Mouse (Mus musculus) heart, embryonic 13.5 days (tissue): Measurements from ENCODE around the gene Tgoln1. TPM values are rescaled to one million over a fixed set of nuclear protein-coding genes. Genes with fewer than 3 reads are reported as not detected.

Experiments
- ATAC-seq: fragments of 200-750 bp; cut with Nextera tagmentation; 2 replicates; pipeline ENCODE4 v1.8.0; 2017; ENCODE audit warnings: moderate TSS enrichment; ENCODE audit not compliant: insufficient number of reproducible peaks, low FRiP score, low TSS enrichment; ENCODE audit errors: extremely low read depth
- H3K27ac ChIP-seq: fragments of 300-500 bp; sonication (generic); replicated peaks from 2 replicates; pipeline ENCODE4 v1.5.1; 2015; ENCODE audit warnings: moderate library complexity, mild to moderate bottlenecking, inconsistent platforms
- H3K27me3 ChIP-seq: fragments of 300-500 bp; sonication (generic); replicated peaks from 2 replicates; pipeline ENCODE4 v1.6.1; 2015; ENCODE audit warnings: mild to moderate bottlenecking, inconsistent platforms
- H3K36me3 ChIP-seq: fragments of 300-500 bp; sonication (generic); 2 replicates; pipeline ENCODE4 v1.6.1; 2015; ENCODE audit warnings: mild to moderate bottlenecking, inconsistent platforms
- H3K4me1 ChIP-seq: fragments of 300-500 bp; sonication (generic); 2 replicates; pipeline ENCODE4 v1.6.1; 2015; ENCODE audit warnings: inconsistent platforms
- H3K4me2 ChIP-seq: fragments of 300-500 bp; sonication (generic); 2 replicates; pipeline ENCODE4 v1.6.1; 2015; ENCODE audit warnings: inconsistent platforms, mild to moderate bottlenecking, moderate library complexity
- H3K4me3 ChIP-seq: fragments of 300-500 bp; sonication (generic); 2 replicates; pipeline ENCODE4 v1.5.1; 2015; ENCODE audit warnings: moderate library complexity, mild to moderate bottlenecking, inconsistent platforms
- H3K9ac ChIP-seq: fragments of 300-500 bp; sonication (generic); 2 replicates; pipeline ENCODE4 v1.6.1; 2015; ENCODE audit warnings: inconsistent platforms, mild to moderate bottlenecking, moderate library complexity
- H3K9me3 ChIP-seq: fragments of 300-500 bp; sonication (generic); 2 replicates; pipeline ENCODE4 v1.6.1; 2016; ENCODE audit warnings: inconsistent platforms
- WGBS: fragments of 180-500 bp; shearing (Covaris S2); methylation state at CpG from one replicate; pipeline ENCODE4 v1.1.7; 2015; ENCODE audit warnings: mixed read lengths; 5-methylcytosine and 5-hydroxymethylcytosine counted together
- polyA plus RNA-seq: library from polyadenylated mRNA; unstranded; fragments of >200 nt; fragmentation: Nextera tagmentation; extraction: Ambion mirVana; gene quantifications from 2 replicates; pipeline ENCODE4 v1.2.1, GENCODE M21; 2015

Tgoln1 gene
- polyA plus RNA-seq, result 21.5 and 24.0 TPM in 2 replicates

DNA sequence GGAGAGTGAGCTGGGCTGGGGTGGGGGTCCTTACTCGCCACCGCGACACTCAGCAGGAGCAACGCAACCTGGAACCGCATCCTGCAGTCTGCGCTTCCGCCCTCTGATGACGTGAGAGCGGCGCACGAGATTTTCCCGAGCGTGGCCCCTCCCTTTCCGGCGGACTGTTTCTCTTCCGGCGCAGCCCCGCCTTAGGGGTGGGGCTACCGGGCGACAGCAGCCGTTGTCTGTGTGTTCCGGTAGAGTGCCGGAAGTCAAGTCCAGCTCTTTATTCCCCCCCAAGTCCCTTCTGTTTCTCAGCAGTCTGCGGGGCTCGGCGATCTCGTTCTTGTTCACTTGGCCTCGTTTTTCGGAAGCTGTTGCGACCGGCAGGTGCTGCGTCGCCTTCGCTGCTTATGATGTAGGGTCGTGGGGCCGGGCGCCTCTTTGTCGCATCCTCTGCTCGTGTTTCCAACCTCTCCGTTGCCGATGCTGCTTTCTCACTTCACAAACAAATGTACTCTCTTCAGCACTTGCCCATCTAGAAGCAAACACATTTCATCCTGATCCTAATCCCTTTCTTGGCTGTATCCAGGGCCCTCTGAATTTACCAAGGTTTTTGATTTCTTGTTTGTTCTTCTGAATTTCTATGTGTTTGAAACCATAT lies at the start of gene Tgoln1:
Gene Tgoln1, minus strand, starts transcription at position 358 of the 646 bp plus-strand sequence.
- Histone ChIP-seq H3K27me3 (no peaks in the 10 kb centered on the region), H3K4me3 (peak within 1 kb of the TSS; percentile 88), H3K9me3 (no peaks in the 10 kb centered on the region), H3K36me3 (peaks cover 27% of the 10 kb centered on the region), H3K9ac (peak within 1 kb of the TSS; percentile 89), H3K27ac (peak within 1 kb of the TSS; percentile 88), H3K4me1 (peaks cover 33% of the 10 kb centered on the region), H3K4me2 (peak within 1 kb of the TSS; percentile 99)
- peak; percentile 91 for ATAC-seq
- 0% methylated on average over 41 of the region's 41 CpGs for WGBS

DNA sequence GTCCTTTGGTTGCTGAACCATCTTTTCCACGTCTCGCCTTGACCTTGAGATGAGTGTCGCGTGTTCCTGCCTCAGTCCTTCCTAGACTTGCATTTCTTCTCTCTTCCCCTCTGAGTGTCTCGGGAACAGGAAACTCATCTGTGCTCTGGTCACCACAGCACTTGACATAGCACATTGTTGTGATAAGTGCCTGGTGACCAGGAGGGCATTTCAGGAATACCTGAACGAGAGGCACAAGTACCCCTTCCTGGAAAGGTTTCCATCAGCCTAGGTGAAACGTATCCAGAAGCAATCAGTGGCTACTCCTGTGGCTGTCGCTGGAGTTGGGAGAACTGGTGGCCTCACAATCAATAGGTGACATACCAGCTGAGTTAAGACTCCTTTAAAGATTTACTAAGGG lies 47.5 kb upstream of the Tgoln1 start:
- Histone ChIP-seq H3K4me3 (no peak overlapping the region), H3K4me2 (peak overlapping the region; percentile 48), H3K9me3 (no peaks in the 10 kb centered on the region), H3K27ac (peak overlapping the region; percentile 82), H3K4me1 (peaks cover 71% of the 10 kb centered on the region), H3K27me3 (no peaks in the 10 kb centered on the region), H3K36me3 (no peaks in the 10 kb centered on the region), H3K9ac (peak overlapping the region; percentile 65; the same call in 1 of the 2 replicates)
- ATAC-seq, result no peak
- 19% methylated on average over 8 of the region's 8 CpGs for WGBS

- H3K9ac ChIP-seq, result peak overlapping the region; percentile 33
- H3K4me1 ChIP-seq, result peaks cover 68% of the 10 kb centered on the region
- peak overlapping the region; percentile 24; the same call in 1 of the 2 replicates for H3K4me2 ChIP-seq
- WGBS, result 4% methylated on average over 1 of the region's 1 CpGs
- 0 out of 2 replicates have a peak, but pooled peaks have one; percentile 14 for ATAC-seq
- peak overlapping the region; percentile 82 for H3K27ac ChIP-seq
- H3K9me3 ChIP-seq, result no peaks in the 10 kb centered on the region
- H3K36me3 ChIP-seq, result no peaks in the 10 kb centered on the region
- H3K27me3 ChIP-seq, result no peaks in the 10 kb centered on the region
- H3K4me3 ChIP-seq, result no peak overlapping the region
Measured at GRCm38 (mm10) chr6:72663000-72663399, 46.2 kb upstream of the Tgoln1 start.

DNA sequence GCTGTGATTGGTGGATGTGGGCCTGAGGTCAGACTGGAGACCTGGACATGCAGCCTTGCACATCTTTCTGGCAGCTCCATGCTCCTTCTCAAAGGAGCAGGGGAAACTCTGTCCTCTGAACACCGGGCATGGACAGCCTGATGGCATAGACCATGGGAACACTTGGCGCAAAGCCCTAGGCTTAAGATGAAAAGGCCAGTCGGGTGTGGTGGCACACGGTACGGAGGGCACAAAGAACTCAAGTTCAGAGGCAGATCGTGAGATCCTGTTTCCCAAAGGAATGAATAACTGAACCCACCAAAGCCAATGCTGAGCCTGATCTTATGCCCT lies 43.6 kb upstream of the Tgoln1 start:
- H3K4me3 ChIP-seq, result no peak overlapping the region
- no peaks in the 10 kb centered on the region for H3K27me3 ChIP-seq
- peak overlapping the region; percentile 70 for H3K27ac ChIP-seq
- no peak for ATAC-seq
- no peaks in the 10 kb centered on the region for H3K9me3 ChIP-seq
- peaks cover 74% of the 10 kb centered on the region for H3K4me1 ChIP-seq
- no peaks in the 10 kb centered on the region for H3K36me3 ChIP-seq
- H3K9ac ChIP-seq, result no peak overlapping the region
- WGBS, result 75% methylated on average over 6 of the region's 6 CpGs
- H3K4me2 ChIP-seq, result 0 out of 2 replicates have a peak overlapping the region, but pooled peaks have one; percentile 6

- Histone ChIP-seq H3K4me1 (peaks cover 75% of the 10 kb centered on the region), H3K36me3 (no peaks in the 10 kb centered on the region), H3K4me2 (0 out of 2 replicates have a peak overlapping the region, but pooled peaks have one; percentile 6), H3K4me3 (no peak overlapping the region), H3K9me3 (no peaks in the 10 kb centered on the region), H3K9ac (no peak overlapping the region), H3K27me3 (no peaks in the 10 kb centered on the region), H3K27ac (peak overlapping the region; percentile 70)
- 0 out of 2 replicates have a peak, but pooled peaks have one; percentile 18 for ATAC-seq
- WGBS, result 42% methylated on average over 8 of the region's 8 CpGs
Measured at GRCm38 (mm10) chr6:72659717-72660390, 43.1 kb upstream of the Tgoln1 start.

DNA sequence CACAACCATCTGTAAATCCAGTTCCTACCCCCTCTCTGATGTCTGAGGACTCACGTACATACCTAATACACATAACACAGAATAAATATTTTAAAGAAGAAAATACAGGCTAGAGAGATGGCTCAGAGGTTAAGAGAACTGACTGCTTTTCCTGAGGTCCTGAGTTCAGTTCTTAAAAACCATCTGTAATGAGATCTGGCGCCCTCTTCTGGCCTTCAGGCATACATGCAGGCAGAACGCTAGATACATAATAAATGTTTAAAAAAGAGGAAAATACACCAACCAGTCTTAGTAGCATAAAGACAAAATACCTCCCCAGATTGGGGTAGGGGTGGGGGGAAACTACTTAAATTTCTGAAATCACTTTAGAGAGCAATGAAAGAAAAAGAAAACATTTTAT lies 41.2 kb upstream of the Tgoln1 start:
- Histone ChIP-seq H3K4me2 (no peak overlapping the region), H3K27ac (no peak overlapping the region), H3K27me3 (no peaks in the 10 kb centered on the region), H3K9me3 (no peaks in the 10 kb centered on the region), H3K36me3 (no peaks in the 10 kb centered on the region), H3K4me1 (peaks cover 72% of the 10 kb centered on the region), H3K9ac (no peak overlapping the region), H3K4me3 (no peak overlapping the region)
- 51% methylated on average over 3 of the region's 3 CpGs for WGBS
- ATAC-seq, result no peak

GRCm38 (mm10) chr6:72656053-72656442 lies 39.2 kb upstream of the Tgoln1 start:
- Histone ChIP-seq H3K4me1 (peaks cover 58% of the 10 kb centered on the region), H3K4me2 (peak overlapping the region; percentile 69), H3K9me3 (no peaks in the 10 kb centered on the region), H3K9ac (no peak overlapping the region), H3K27ac (peak overlapping the region; percentile 88), H3K27me3 (no peaks in the 10 kb centered on the region), H3K4me3 (no peak overlapping the region; the same call in 1 of the 2 replicates), H3K36me3 (no peaks in the 10 kb centered on the region)
- WGBS, result 82% methylated on average over 7 of the region's 7 CpGs
- ATAC-seq, result no peak

DNA sequence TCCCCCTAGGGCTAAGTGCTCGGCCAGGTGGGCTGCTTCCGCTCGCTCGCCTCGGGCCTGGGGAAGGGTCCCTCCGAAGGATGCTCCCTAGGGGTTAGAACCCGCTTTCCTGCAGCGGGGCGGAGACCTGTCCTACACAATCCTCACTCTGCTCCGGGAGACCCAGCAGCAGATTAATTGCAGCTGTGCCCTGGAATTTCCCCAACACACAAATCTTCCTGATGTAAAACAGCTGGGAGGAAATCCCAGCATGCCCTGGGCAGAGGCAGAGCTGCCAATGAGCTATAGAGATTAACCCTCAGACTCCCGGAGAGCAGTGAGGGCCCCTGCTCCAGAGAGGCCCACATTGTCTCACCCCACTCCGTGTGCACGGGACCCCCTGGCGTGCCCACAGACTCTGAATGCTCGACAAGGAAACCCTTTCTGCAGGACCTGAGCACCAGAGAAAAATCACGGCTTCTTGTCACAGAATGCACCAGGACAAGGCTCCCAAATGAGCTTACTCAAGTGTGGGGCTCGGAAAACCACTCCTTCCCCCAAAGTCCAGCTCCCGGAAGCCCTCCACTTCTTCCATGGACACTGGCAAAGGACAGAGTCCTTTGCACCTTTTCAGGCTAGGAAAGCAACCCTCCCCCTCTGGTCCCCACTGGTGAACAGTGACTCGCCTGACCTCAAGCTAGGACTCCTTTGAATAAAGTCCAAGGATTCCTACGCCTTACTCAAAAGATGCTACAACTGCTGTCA lies 38.7 kb upstream of the Tgoln1 start:
- no peaks in the 10 kb centered on the region for H3K27me3 ChIP-seq
- peak; percentile 18; the same call in 1 of the 2 replicates for ATAC-seq
- H3K4me1 ChIP-seq, result peaks cover 55% of the 10 kb centered on the region
- H3K9me3 ChIP-seq, result no peaks in the 10 kb centered on the region
- H3K9ac ChIP-seq, result peak overlapping the region; percentile 77
- H3K4me2 ChIP-seq, result peak overlapping the region; percentile 69
- WGBS, result 21% methylated on average over 20 of the region's 20 CpGs
- H3K36me3 ChIP-seq, result no peaks in the 10 kb centered on the region
- H3K4me3 ChIP-seq, result peak overlapping the region; percentile 50
- H3K27ac ChIP-seq, result peak overlapping the region; percentile 88

GRCm38 (mm10) chr6:72654355-72654754 lies 37.6 kb upstream of the Tgoln1 start:
- peak overlapping the region; percentile 88 for H3K27ac ChIP-seq
- H3K9ac ChIP-seq, result no peak overlapping the region
- ATAC-seq, result no peak
- H3K27me3 ChIP-seq, result no peaks in the 10 kb centered on the region
- H3K9me3 ChIP-seq, result no peaks in the 10 kb centered on the region
- H3K4me1 ChIP-seq, result peaks cover 49% of the 10 kb centered on the region
- H3K36me3 ChIP-seq, result no peaks in the 10 kb centered on the region
- WGBS, result 83% methylated on average over 6 of the region's 6 CpGs
- no peak overlapping the region for H3K4me2 ChIP-seq
- H3K4me3 ChIP-seq, result no peak overlapping the region

DNA sequence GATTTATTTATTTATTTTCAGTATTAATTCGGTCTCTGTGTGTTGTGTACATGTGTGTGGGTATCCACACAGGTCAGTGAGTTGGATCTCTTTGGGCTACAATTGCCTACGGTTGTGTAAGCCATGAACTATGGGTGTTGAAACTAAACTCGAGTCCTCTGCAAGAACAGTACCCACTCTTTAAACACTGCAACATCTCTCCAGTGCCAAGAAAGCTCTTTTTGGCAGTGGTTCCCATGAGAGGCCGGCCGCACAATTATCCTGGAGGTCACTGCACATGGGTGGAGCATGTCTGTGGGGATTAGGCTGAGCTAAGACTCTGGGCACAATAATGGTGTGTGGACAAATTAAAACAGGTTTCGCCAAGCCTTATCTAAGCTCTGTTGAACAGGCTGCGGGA lies 36.6 kb upstream of the Tgoln1 start:
- no peak for ATAC-seq
- Histone ChIP-seq H3K4me2 (no peak overlapping the region), H3K27ac (peak overlapping the region; percentile 20; the same call in 1 of the 2 replicates), H3K9ac (no peak overlapping the region), H3K9me3 (no peaks in the 10 kb centered on the region), H3K4me1 (peaks cover 47% of the 10 kb centered on the region), H3K36me3 (no peaks in the 10 kb centered on the region), H3K4me3 (no peak overlapping the region), H3K27me3 (no peaks in the 10 kb centered on the region)
- 67% methylated on average over 7 of the region's 7 CpGs for WGBS

GRCm38 (mm10) chr6:72650338-72650851 lies 33.6 kb upstream of the Tgoln1 start:
- Histone ChIP-seq H3K36me3 (peaks cover 4% of the 10 kb centered on the region; the same call in 1 of the 2 replicates), H3K9ac (no peak overlapping the region), H3K9me3 (no peaks in the 10 kb centered on the region), H3K4me2 (no peak overlapping the region), H3K27me3 (no peaks in the 10 kb centered on the region), H3K27ac (no peak overlapping the region), H3K4me1 (peaks cover 48% of the 10 kb centered on the region), H3K4me3 (no peak overlapping the region)
- ATAC-seq, result no peak
- WGBS, result 69% methylated on average over 10 of the region's 10 CpGs
